Mouse (Mus musculus) forebrain, postnatal 0 days (tissue): ENCODE data around the gene Cpt2. TPM values are rescaled to one million over a fixed set of nuclear protein-coding genes. Genes with fewer than 3 reads are reported as not detected.
A peak's percentile ranks its signal among the peaks of the same experiment; 100 is the strongest.

Experiments used
- ATAC-seq: fragments of 200-750 bp; cut with Nextera tagmentation; 2 replicates; pipeline ENCODE4 v1.8.0; 2017; ENCODE audit warnings: mild to moderate bottlenecking, moderate library complexity
- DNase-seq: peaks from one replicate; pipeline ENCODE4 v3.0.0-alpha.2; 2015
- H3K27ac ChIP-seq: fragments of 300-500 bp; sonication (generic); 2 replicates; pipeline ENCODE4 v1.5.1; 2014; ENCODE audit warnings: low read depth, mild to moderate bottlenecking, antibody characterized with exemption, low read length, moderate library complexity, mixed read lengths
- H3K27me3 ChIP-seq: fragments of 300-500 bp; sonication (generic); 2 replicates; pipeline ENCODE4 v1.6.1; 2014; ENCODE audit warnings: mild to moderate bottlenecking, low read length, mixed read lengths; ENCODE audit not compliant: insufficient read depth
- H3K36me3 ChIP-seq: fragments of 300-500 bp; sonication (generic); 2 replicates; pipeline ENCODE4 v1.6.1; 2014; ENCODE audit warnings: mild to moderate bottlenecking, moderate library complexity; ENCODE audit not compliant: insufficient read depth
- H3K4me1 ChIP-seq: fragments of 300-500 bp; sonication (generic); 2 replicates; pipeline ENCODE4 v1.6.1; 2014; ENCODE audit warnings: antibody characterized with exemption; ENCODE audit not compliant: insufficient read depth
- H3K4me2 ChIP-seq: fragments of 300-500 bp; sonication (generic); 2 replicates; pipeline ENCODE4 v1.6.1; 2014; ENCODE audit warnings: low read depth, mild to moderate bottlenecking, moderate library complexity
- H3K4me3 ChIP-seq: fragments of 300-500 bp; sonication (generic); 2 replicates; pipeline ENCODE4 v1.5.1; 2014; ENCODE audit warnings: low read depth, low read length, mixed read lengths
- H3K9ac ChIP-seq: fragments of 300-500 bp; sonication (generic); 2 replicates; pipeline ENCODE4 v1.6.1; 2014; ENCODE audit warnings: mild to moderate bottlenecking
- H3K9me3 ChIP-seq: fragments of 300-500 bp; sonication (generic); 2 replicates; pipeline ENCODE4 v1.6.1; 2016; ENCODE audit warnings: low read length
- CTCF ChIP-seq: sonication (generic); IDR thresholded peaks from 2 replicates; pipeline ENCODE4 v1.5.1; 2016; ENCODE audit warnings: antibody characterized with exemption, control low read depth, low read depth
- WGBS: fragments of 180-500 bp; shearing (Covaris S2); extraction: QIAGEN DNeasy Blood & Tissue Kit; methylation state at CpG from one replicate; pipeline ENCODE4 v1.1.7; 2014; 5-methylcytosine and 5-hydroxymethylcytosine counted together
- polyA plus RNA-seq: library from polyadenylated mRNA; unstranded; fragments of >200 nt; fragmentation: Nextera tagmentation; extraction: Ambion mirVana; gene quantifications from 2 replicates; pipeline ENCODE4 v1.2.1, GENCODE M21; 2015
- total RNA-seq: library from RNA; depleted of rRNA; stranded (reverse); fragments of >200 nt; gene quantifications from 2 replicates; pipeline ENCODE4 v1.2.3, GENCODE M21; 2014

Cpt2 gene
- total and polyA plus RNA-seq, 2 experiments from 2014 or later, result 9.5 to 9.7 TPM

DNA sequence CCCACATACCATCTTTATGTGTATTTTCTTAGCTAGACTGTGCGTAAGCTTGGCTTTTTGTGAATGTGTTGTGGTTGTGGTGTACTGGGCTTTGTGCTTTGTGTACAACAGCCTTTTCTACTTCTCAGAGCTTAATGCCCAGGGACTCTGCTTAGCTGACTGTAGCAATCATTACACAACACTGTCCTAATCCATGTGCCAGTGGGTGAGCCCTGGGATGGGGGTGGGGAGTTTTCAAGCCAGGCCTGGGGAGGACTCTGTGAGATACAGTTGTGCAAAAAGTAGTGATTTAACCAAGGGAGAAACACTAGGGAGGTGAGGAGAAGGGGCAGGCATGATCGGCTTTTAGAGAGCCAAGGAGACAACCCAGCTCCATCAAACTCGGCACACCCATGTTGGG lies 23.2 kb downstream of the Cpt2 start:
- H3K4me2 ChIP-seq, result no peak overlapping the region
- H3K27ac ChIP-seq, result no peak overlapping the region
- no peak for DNase-seq
- H3K9ac ChIP-seq, result no peak overlapping the region
- H3K4me3 ChIP-seq, result no peak overlapping the region
- no peaks in the 10 kb centered on the region for H3K4me1 ChIP-seq
- no peaks in the 10 kb centered on the region for H3K9me3 ChIP-seq
- ATAC-seq, result no peak
- WGBS, result 88% methylated on average over 3 of the region's 3 CpGs
- H3K27me3 ChIP-seq, result no peaks in the 10 kb centered on the region
- TF ChIP-seq CTCF, result no peak
- peaks cover 28% of the 10 kb centered on the region for H3K36me3 ChIP-seq

GRCm38 (mm10) chr4:107899211-107899927 lies 24.0 kb downstream of the Cpt2 start:
- H3K36me3 ChIP-seq, result peaks cover 33% of the 10 kb centered on the region
- no peaks in the 10 kb centered on the region for H3K9me3 ChIP-seq
- no peak overlapping the region for H3K27ac ChIP-seq
- no peak overlapping the region for H3K9ac ChIP-seq
- H3K4me1 ChIP-seq, result no peaks in the 10 kb centered on the region
- no peak for TF ChIP-seq CTCF
- DNase-seq, result no peak
- WGBS, result 80% methylated on average over 5 of the region's 5 CpGs
- no peaks in the 10 kb centered on the region for H3K27me3 ChIP-seq
- no peak for ATAC-seq
- H3K4me3 ChIP-seq, result no peak overlapping the region
- H3K4me2 ChIP-seq, result no peak overlapping the region

DNA sequence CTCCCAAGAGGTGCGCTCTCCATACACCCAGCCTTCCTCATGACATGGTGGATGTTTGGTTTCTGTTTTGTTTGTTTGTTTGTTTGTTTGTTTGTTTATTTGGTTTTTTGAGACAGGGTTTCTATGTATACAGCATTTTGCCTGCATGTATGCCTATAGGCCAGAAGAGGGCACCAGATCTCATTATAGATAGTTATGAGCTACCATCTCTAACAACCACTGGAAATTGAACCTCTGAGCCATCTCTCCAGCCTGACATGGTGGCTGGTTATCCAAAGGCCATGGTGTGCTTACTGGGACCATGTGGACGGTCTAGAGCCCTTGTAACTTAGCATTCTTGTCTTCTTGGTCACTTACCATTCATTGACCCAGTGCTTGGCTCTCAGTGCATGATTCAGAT lies 30.7 kb downstream of the Cpt2 start:
- Histone ChIP-seq H3K4me1 (no peaks in the 10 kb centered on the region; the same call in 1 of the 2 replicates), H3K4me2 (no peak overlapping the region), H3K27me3 (no peaks in the 10 kb centered on the region), H3K4me3 (no peak overlapping the region), H3K9me3 (no peaks in the 10 kb centered on the region), H3K9ac (no peak overlapping the region), H3K36me3 (peaks cover 38% of the 10 kb centered on the region), H3K27ac (no peak overlapping the region)
- ATAC-seq (no peak), DNase-seq (peak; percentile 46)
- 83% methylated on average over 2 of the region's 2 CpGs for WGBS
- TF ChIP-seq CTCF, result peak; percentile 70

- H3K9me3 ChIP-seq, result no peaks in the 10 kb centered on the region
- ATAC-seq, result peak; percentile 95
- peaks cover 37% of the 10 kb centered on the region for H3K36me3 ChIP-seq
- DNase-seq, result peak; percentile 96
- peak within 1 kb of the TSS; percentile 57 for H3K4me3 ChIP-seq
- TF ChIP-seq CTCF, result no peak
- H3K27me3 ChIP-seq, result no peaks in the 10 kb centered on the region
- H3K9ac ChIP-seq, result peak within 1 kb of the TSS; percentile 65
- H3K27ac ChIP-seq, result peak within 1 kb of the TSS; percentile 93
- H3K4me2 ChIP-seq, result peak within 1 kb of the TSS; percentile 84
- 1% methylated on average over 47 of the region's 48 CpGs for WGBS
- H3K4me1 ChIP-seq, result no peaks in the 10 kb centered on the region; the same call in 1 of the 2 replicates
These were observed 33.5 kb downstream of the Cpt2 start, which contains the start of gene 0610037L13Rik for GRCm38 (mm10) chr4:107889731-107890432. TSS of gene 0610037L13Rik (plus strand) at chr4:107889813.

DNA sequence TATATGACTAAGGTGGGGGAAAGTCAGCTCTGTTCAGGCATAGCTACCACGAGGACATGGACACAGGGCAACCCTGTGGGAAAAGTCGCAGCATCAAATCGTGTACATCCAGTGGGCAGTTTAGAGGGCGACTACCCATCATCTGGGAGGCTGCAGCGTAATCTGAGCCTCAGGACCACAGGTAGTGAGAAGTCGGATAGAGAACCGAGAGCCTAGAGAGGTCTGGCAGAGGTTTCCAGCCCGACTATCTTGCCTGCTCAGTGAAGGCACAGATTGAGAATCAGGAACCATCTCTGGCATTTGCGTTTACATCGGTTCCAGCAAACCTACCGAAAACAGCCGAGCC lies 34.1 kb downstream of the Cpt2 start:
- Histone ChIP-seq H3K27me3 (no peaks in the 10 kb centered on the region), H3K4me1 (no peaks in the 10 kb centered on the region; the same call in 1 of the 2 replicates), H3K9ac (peak overlapping the region; percentile 65), H3K36me3 (peaks cover 37% of the 10 kb centered on the region), H3K4me3 (peak overlapping the region; percentile 57), H3K27ac (peak overlapping the region; percentile 93), H3K4me2 (peak overlapping the region; percentile 84), H3K9me3 (no peaks in the 10 kb centered on the region)
- ATAC-seq (peak; percentile 30), DNase-seq (no peak)
- WGBS, result under 1% methylated on average over 12 of the region's 12 CpGs
- TF ChIP-seq CTCF, result no peak

DNA sequence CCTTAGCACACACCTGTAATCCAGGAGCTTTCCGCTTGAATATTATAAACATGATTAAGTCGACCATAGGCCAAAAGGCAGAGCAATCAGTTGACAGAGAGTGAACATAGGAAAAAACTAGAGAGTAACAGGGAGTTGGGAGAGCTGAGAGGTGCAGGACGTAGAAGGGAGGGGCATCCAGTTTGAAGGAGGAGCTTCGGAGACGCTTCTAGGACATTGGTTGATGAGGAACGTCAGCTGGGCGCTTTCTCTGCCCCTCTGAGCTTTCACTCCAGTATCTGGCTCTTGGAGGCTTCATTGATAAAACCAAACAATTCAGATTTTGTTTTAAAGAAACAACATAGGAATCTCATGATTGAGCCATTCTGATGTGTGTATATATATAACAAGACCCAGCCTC lies 37.0 kb downstream of the Cpt2 start:
- 79% methylated on average over 7 of the region's 7 CpGs for WGBS
- H3K36me3 ChIP-seq, result peaks cover 48% of the 10 kb centered on the region

DNA sequence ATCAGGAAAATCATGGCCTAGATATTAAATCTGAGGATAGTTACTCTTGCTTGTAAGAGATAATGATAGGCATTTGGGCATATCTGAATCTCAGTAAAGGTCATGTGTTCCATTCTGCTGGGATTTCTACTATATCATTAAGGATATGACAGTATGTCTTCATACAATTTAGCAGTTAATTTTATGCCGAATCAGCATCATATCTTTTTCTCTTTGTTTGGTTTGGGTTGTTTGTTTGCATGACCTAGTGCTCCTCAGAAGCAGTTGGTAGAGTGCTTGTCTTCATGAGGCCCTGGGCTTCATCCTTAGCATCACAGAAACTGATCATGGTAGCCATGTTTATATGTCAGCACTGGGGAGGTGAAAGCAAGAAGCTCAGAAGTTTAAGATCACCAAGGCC lies 41.8 kb downstream of the Cpt2 start:
- H3K9me3 ChIP-seq, result no peaks in the 10 kb centered on the region
- H3K4me1 ChIP-seq, result peaks cover 4% of the 10 kb centered on the region; the same call in 1 of the 2 replicates
- DNase-seq (no peak), ATAC-seq (no peak)
- H3K4me3 ChIP-seq, result no peak overlapping the region
- H3K27me3 ChIP-seq, result no peaks in the 10 kb centered on the region
- H3K4me2 ChIP-seq, result no peak overlapping the region
- H3K9ac ChIP-seq, result no peak overlapping the region
- 91% methylated on average over 1 of the region's 1 CpGs for WGBS
- H3K27ac ChIP-seq, result no peak overlapping the region
- TF ChIP-seq CTCF, result no peak
- peaks cover 47% of the 10 kb centered on the region for H3K36me3 ChIP-seq

More for the DNA sequence above, 37.0 kb downstream of the Cpt2 start:
- no peaks in the 10 kb centered on the region; the same call in 1 of the 2 replicates for H3K4me1 ChIP-seq
- no peaks in the 10 kb centered on the region for H3K27me3 ChIP-seq
- H3K9me3 ChIP-seq, result no peaks in the 10 kb centered on the region
- DNase-seq (no peak), ATAC-seq (no peak)
- H3K27ac ChIP-seq, result no peak overlapping the region
- no peak for TF ChIP-seq CTCF
- no peak overlapping the region for H3K4me3 ChIP-seq
- no peak overlapping the region for H3K9ac ChIP-seq
- H3K4me2 ChIP-seq, result no peak overlapping the region
